Mouse (Mus musculus) C2C12 (cell line): ENCODE data around the gene Gm21885.

Experiments
- CTCF ChIP-seq: IDR thresholded peaks from one replicate; pipeline ENCODE4 v1.5.1; 2011; ENCODE audit not compliant: control insufficient read depth, insufficient read depth, insufficient read length
- MAX ChIP-seq: IDR thresholded peaks from one replicate; pipeline ENCODE4 v1.6.1; 2011; ENCODE audit warnings: mild to moderate bottlenecking, control low read depth
- USF1 ChIP-seq: IDR thresholded peaks from one replicate; pipeline ENCODE4 v1.6.1; 2011; ENCODE audit warnings: low read depth, mild to moderate bottlenecking, control low read depth, moderate library complexity

- no peak for TF ChIP-seq MAX
- no peak for TF ChIP-seq CTCF
- TF ChIP-seq USF1 = no peak
Observed at GRCm38 (mm10) chr11:94329270-94329891, 47.7 kb downstream of the Gm21885 start.
